Mouse (Mus musculus) layer of hippocampus, postnatal 25 days (tissue): ENCODE results near the gene Igf2bp2. TPM values are rescaled to one million over a fixed set of nuclear protein-coding genes. Genes with fewer than 3 reads are reported as not detected.

Experiments
- DNase-seq, 2 experiments: peaks; one replicate each; pipeline ENCODE4 v3.0.0; 2022; ENCODE audit warnings: mixed read lengths in 2 of 2, low spot score in 1 of 2; ENCODE audit errors: extremely low spot score in 1 of 2
- total RNA-seq, 2 experiments: library from RNA; stranded (reverse); gene quantifications; 2 replicates each; pipeline ENCODE4 v1.2.3; 2021

Gene Igf2bp2
- total RNA-seq, 2 experiments from 2014 or later: 0.33 to 0.42 TPM

DNA sequence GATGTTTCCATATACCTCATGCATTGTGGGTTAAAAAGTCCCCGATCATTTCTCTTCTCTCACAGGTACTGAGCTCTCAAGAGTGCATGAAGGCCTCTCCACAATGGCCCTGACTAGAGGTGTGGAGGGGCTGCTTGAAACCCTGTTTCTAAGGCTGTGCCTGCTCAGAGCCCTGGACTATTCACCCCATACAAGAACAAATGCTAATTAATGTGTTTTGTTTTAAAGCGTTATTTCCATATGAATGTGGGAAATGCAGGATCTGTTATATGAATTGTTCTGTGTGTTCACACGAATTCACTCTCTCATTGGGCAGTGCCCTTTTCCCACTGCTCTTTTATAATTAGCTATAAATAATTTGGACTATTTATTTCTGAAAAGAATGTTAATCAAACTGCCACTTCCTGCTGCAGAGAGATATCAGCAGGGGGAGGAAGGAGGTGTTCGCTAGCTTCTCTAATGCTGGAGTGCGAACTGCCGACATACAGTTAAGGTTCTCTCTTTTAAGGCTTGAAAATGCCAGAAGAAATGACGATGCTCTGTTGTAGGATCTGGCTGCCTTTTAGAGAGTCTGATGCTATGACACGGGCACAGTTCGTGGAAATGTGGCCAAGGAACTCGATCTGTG lies 116.2 kb downstream of the Igf2bp2 start:
- no peak for DNase-seq

DNA sequence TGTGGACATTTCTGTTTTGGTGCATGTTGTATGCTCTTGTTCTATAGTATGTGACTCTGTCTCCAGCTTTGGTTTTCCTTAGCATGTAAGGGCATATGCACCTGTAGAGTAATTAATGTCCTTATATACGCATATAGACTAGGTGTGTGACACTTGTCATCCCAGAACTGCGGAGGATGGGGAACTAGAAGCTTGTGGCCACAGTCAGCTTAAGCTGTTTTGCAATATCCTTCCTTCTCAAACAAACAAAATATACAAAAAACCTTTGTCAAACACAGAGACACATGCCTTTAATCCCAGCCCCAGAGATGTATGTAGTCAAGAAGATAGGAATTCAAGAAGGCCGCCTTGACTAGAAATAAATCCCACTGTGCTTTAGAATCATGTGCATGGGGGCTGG lies 117.2 kb downstream of the Igf2bp2 start:
- no peak for DNase-seq

DNA sequence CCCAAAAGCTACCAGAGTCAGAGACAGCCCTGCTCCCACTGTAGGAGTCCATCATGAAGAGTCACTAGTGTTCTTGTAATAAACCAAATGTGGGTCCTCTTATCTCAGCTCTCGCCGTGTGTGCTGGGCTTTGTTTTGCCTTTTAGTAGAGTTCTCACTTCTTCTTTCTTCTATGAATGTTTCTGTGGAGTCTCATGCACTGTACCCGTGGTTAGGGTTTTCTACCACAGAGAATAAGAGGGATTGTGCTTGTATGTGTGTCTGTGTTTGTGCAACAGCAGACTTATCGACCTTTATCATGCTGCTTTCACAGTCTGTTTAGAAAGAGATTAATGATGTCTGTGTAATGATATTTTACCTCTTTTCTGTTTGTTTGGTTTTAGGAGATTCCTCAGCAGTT lies 119.3 kb downstream of the Igf2bp2 start:
- DNase-seq: no peak

DNA sequence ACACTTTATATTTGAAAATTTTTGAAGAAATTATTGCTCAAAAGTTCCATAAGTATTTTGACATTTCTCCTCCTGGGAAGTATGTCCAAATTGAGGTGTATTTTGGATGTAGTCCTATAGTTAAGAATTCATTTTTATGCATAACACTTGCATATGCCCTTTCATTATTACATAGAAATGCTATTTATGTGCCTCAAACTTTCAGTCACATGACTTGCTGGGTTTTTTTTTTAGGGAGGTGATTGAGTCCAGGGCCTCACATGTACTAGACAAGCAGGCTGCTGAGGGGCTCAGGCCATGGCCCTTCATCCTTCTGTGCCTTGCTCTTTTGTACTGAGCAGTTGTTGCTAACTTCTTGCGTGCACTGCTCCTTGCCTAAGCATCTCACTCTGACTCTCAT lies 123.1 kb downstream of the Igf2bp2 start:
- no peak for DNase-seq

DNA sequence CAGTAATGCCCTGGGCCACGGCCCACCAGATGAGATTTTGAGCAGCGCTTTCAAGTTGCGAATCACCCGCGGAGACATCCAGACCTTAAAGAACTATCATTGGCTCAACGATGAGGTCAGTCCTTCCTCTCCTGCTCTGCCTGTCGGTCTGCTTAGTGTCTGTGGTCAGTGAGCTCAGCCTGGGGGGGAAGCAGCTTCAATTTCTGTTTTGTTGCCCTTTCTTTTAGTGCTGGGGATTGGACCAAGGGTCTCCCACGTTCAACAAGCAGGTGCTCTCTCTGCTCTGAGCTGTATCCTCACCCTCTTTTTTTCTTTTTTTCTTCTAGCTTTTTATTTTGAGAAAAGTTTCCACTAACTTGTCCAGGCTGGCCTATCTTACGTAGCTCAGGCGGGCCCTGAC lies 124.5 kb downstream of the Igf2bp2 start:
- no peak for DNase-seq

DNA sequence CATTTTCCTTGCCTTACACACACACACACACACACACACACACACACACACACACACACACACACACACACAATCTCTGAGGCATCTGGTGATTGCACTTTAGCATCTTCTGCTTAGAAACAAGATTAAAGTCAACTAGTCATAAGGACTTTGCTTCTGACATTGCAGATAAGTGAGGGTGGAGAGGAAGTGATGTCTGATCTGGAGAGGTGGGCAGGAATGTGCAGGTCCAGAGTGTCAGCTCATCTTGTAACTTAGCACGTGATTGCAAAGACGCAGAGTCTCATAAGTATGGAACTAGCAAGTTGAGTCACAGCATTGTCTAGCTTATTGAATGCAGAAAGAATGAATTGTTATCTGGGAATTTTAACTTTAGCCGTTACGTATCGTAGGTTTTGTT lies 135.6 kb downstream of the Igf2bp2 start:
- no peak for DNase-seq

DNA sequence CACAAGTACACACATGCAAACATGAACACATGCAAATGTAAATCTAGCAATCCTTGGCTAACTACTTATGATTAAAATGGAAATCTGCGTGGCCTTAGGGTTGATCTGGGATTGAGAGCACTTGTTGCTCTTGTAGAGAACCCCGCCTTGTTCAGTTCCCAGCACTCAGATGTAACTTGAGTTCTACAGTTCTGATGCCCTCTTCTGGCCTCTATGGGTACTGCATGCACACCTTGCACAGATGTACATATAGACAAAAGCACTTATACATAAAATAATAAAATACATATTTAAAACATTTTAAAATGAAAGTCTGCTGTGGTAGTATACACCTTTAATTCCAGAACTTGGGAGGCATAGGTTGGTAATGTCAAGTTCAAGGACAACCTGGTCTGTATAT lies 141.0 kb downstream of the Igf2bp2 start:
- peak in 1 of 2 experiments; percentile 12 for DNase-seq

DNA sequence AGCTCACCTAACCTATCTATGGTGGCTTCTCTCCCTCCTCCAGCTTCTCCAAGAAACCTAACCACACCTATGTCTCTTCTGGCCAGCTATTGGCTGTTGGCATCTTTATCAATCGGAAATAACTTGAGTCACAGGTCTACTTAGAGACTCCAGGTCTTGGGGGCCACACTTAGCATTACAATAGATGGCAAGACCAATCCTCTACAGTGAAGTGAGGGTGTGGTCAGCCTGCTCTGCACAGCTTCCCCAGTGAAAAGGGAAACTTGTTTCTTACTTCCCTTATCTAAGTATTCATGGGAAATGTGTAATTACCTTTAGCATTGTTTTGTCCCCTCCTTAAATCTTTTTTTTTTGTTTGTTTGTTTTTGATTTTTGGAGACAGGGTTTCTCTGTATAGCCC lies 147.5 kb downstream of the Igf2bp2 start:
- DNase-seq: no peak

DNA sequence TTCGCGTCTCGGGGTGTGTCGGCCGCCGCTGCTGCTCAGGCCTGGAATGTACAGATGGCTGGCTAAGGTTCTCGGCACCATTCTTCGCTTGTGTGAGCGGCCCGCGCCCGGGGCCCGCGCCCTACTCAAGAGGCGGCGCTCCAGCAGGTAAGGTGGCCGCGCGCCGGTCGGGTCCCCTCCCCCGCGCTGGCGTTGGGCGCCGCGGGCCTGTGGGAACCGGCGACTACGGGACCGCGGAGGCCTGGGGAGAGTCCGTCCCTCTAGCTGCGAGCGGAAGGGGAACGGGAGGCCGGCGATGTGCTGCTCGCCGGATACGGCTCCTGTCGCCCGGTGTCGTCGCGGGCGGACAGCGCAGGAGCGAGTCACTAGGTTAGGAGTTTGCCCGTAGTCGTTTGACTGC lies 153.5 kb downstream of the Igf2bp2 start:
- DNase-seq: no peak

DNA sequence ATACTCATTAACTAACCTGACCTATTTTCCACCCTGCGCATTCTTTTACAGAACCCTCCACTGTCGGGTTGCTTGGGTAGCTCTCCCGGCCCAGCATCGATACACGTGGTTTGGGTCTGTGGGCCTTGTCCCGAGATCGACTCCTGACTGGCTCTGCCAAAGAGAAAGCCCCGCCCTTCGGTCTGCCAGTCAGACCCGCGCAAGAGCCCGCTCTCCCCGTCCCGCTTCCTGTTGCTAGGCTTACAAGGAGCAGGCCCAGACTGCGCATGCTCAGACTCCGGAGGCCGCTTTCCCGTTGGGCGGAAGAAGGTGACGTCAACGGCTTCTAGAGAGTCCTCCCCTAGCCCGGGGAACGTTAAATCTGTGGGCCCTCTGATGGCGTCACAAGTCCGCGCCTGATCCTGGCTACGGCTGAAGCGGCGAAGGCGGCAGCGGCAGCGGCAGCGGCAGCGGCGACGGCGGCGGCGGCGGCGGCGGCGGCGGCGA lies 154.0 kb downstream of the Igf2bp2 start, which contains the start of gene Senp2:
TSS of gene Senp2 (plus strand) at position 386 of the 486 bp plus-strand sequence.
- peak; percentile 99 to 100 for DNase-seq

Other genes starting within 250 kb of the Igf2bp2 start
- 10 to 100 TPM; 17.5 to 18.1 TPM for gene Tmem41a, start 215.7 kb downstream of the Igf2bp2 start, total RNA-seq
- gene Liph, start 167.6 kb downstream of the Igf2bp2 start, total RNA-seq: under 1 TPM; 0.31 to 0.34 TPM
- gene Senp2, start 153.8 kb downstream of the Igf2bp2 start, total RNA-seq: 10 to 100 TPM; 79.2 to 84.9 TPM
- gene Tra2b, start 102.7 kb upstream of the Igf2bp2 start, total RNA-seq: 10 to 100 TPM; 68.5 to 80.2 TPM